Mouse (Mus musculus) stomach, postnatal 0 days (tissue): Measurements from ENCODE around the gene Ankrd23. TPM values are rescaled to one million over a fixed set of nuclear protein-coding genes. Genes with fewer than 3 reads are reported as not detected.

Experiments used
- ATAC-seq: fragments of 200-750 bp; cut with Nextera tagmentation; 2 replicates; pipeline ENCODE4 v1.8.0; 2017; ENCODE audit not compliant: low FRiP score, low TSS enrichment
- DNase-seq: peaks from one replicate; pipeline ENCODE4 v3.0.0-alpha.2; 2016; ENCODE audit warnings: low spot score
- H3K27ac ChIP-seq: fragments of 300-500 bp; sonication (generic); replicated peaks from 2 replicates; pipeline ENCODE4 v1.5.1; 2014; ENCODE audit warnings: mild to moderate bottlenecking, control low read depth
- H3K27me3 ChIP-seq: fragments of 300-500 bp; sonication (generic); 2 replicates; pipeline ENCODE4 v1.6.1; 2014; ENCODE audit warnings: low read length; ENCODE audit not compliant: control insufficient read depth, insufficient read depth
- H3K36me3 ChIP-seq: fragments of 300-500 bp; sonication (generic); 2 replicates; pipeline ENCODE4 v1.6.1; 2014; ENCODE audit warnings: low read length, mixed read lengths; ENCODE audit not compliant: control insufficient read depth, insufficient read depth
- H3K4me1 ChIP-seq: fragments of 300-500 bp; sonication (generic); replicated peaks from 2 replicates; pipeline ENCODE4 v1.6.1; 2014; ENCODE audit warnings: antibody characterized with exemption; ENCODE audit not compliant: control insufficient read depth, insufficient read depth
- H3K4me2 ChIP-seq: fragments of 300-500 bp; sonication (generic); replicated peaks from 2 replicates; pipeline ENCODE4 v1.6.1; 2014; ENCODE audit warnings: low read depth, mild to moderate bottlenecking, control low read depth, moderate library complexity
- H3K4me3 ChIP-seq: fragments of 300-500 bp; sonication (generic); 2 replicates; pipeline ENCODE4 v1.5.1; 2014; ENCODE audit warnings: low read depth, low read length, control low read depth
- H3K9ac ChIP-seq: fragments of 300-500 bp; sonication (generic); 2 replicates; pipeline ENCODE4 v1.6.1; 2014; ENCODE audit warnings: mild to moderate bottlenecking, low read length, control low read depth, mixed read lengths
- H3K9me3 ChIP-seq: fragments of 300-500 bp; sonication (generic); 2 replicates; pipeline ENCODE4 v1.6.1; 2016; ENCODE audit warnings: low read length; ENCODE audit not compliant: control insufficient read depth
- CTCF ChIP-seq: IDR thresholded peaks from 2 replicates; pipeline ENCODE4 v1.5.1; 2016; ENCODE audit warnings: antibody characterized with exemption, low read depth, mild to moderate bottlenecking, moderate library complexity
- EP300 ChIP-seq: optimal IDR thresholded peaks from 2 replicates; pipeline ENCODE3; 2016; ENCODE audit warnings: antibody characterized with exemption
- WGBS: fragments of 180-500 bp; shearing (Covaris S2); extraction: QIAGEN DNeasy Blood & Tissue Kit; methylation state at CpG from one replicate; pipeline ENCODE4 v1.1.7; 2014; 5-methylcytosine and 5-hydroxymethylcytosine counted together
- polyA plus RNA-seq: library from polyadenylated mRNA; unstranded; fragments of >200 nt; fragmentation: Nextera tagmentation; extraction: Ambion mirVana; gene quantifications from 2 replicates; pipeline ENCODE4 v1.2.1, GENCODE M21; 2015

Gene Ankrd23
- polyA plus RNA-seq, 1 experiment from 2014 or later: 6.1 TPM

- Histone ChIP-seq H3K9me3 (no peaks in the 10 kb centered on the region), H3K4me2 (no peak overlapping the region), H3K36me3 (peaks cover 17% of the 10 kb centered on the region), H3K27me3 (no peaks in the 10 kb centered on the region), H3K27ac (no peak overlapping the region), H3K4me1 (no peaks in the 10 kb centered on the region), H3K4me3 (no peak overlapping the region), H3K9ac (no peak overlapping the region)
- ATAC-seq (no peak), DNase-seq (no peak)
- 74% methylated on average over 10 of the region's 10 CpGs for WGBS
- TF ChIP-seq CTCF (no peak), EP300 (no peak)
These were observed 9.8 kb downstream of the Ankrd23 start for GRCm38 (mm10) chr1:36526903-36527302.

GRCm38 (mm10) chr1:36525774-36526173, 10.9 kb downstream of the Ankrd23 start:
- no peaks in the 10 kb centered on the region for H3K27me3 ChIP-seq
- H3K27ac ChIP-seq: no peak overlapping the region
- WGBS: 81% methylated on average over 12 of the region's 12 CpGs
- TF ChIP-seq CTCF (no peak), EP300 (no peak)
- no peak for DNase-seq
- H3K4me2 ChIP-seq: no peak overlapping the region
- H3K36me3 ChIP-seq: peaks cover 22% of the 10 kb centered on the region
- no peak overlapping the region for H3K4me3 ChIP-seq
- H3K9me3 ChIP-seq: no peaks in the 10 kb centered on the region
- H3K9ac ChIP-seq: no peak overlapping the region
- H3K4me1 ChIP-seq: no peaks in the 10 kb centered on the region
- no peak for ATAC-seq

- 38% methylated on average over 5 of the region's 5 CpGs for WGBS
- no peak overlapping the region for H3K9ac ChIP-seq
- H3K27ac ChIP-seq: no peak overlapping the region
- no peaks in the 10 kb centered on the region for H3K9me3 ChIP-seq
- DNase-seq: no peak
- H3K4me2 ChIP-seq: no peak overlapping the region
- H3K27me3 ChIP-seq: no peaks in the 10 kb centered on the region
- TF ChIP-seq EP300 (no peak), CTCF (no peak)
- no peak for ATAC-seq
- peaks cover 27% of the 10 kb centered on the region for H3K36me3 ChIP-seq
- H3K4me1 ChIP-seq: no peaks in the 10 kb centered on the region
- H3K4me3 ChIP-seq: no peak overlapping the region
These were observed 12.6 kb downstream of the Ankrd23 start for GRCm38 (mm10) chr1:36524058-36524457.

- ATAC-seq (no peak), DNase-seq (no peak)
- Histone ChIP-seq H3K27ac (no peak overlapping the region), H3K27me3 (no peaks in the 10 kb centered on the region), H3K9ac (no peak overlapping the region), H3K4me1 (no peaks in the 10 kb centered on the region), H3K9me3 (no peaks in the 10 kb centered on the region), H3K4me3 (no peak overlapping the region), H3K4me2 (no peak overlapping the region), H3K36me3 (peaks cover 27% of the 10 kb centered on the region)
- TF ChIP-seq CTCF (no peak), EP300 (no peak)
- WGBS: 48% methylated on average over 9 of the region's 9 CpGs
These were observed 13.2 kb downstream of the Ankrd23 start for GRCm38 (mm10) chr1:36523332-36524013.

GRCm38 (mm10) chr1:36522210-36522609, 14.5 kb downstream of the Ankrd23 start:
- 94% methylated on average over 7 of the region's 7 CpGs for WGBS
- peaks cover 32% of the 10 kb centered on the region for H3K36me3 ChIP-seq
- H3K4me3 ChIP-seq: no peak overlapping the region
- H3K9ac ChIP-seq: no peak overlapping the region
- DNase-seq: no peak
- H3K4me1 ChIP-seq: no peaks in the 10 kb centered on the region
- no peaks in the 10 kb centered on the region for H3K27me3 ChIP-seq
- no peak overlapping the region for H3K4me2 ChIP-seq
- H3K27ac ChIP-seq: no peak overlapping the region
- ATAC-seq: no peak
- TF ChIP-seq CTCF (no peak), EP300 (no peak)
- H3K9me3 ChIP-seq: no peaks in the 10 kb centered on the region

- no peak for DNase-seq
These were observed 17.1 kb downstream of the Ankrd23 start for GRCm38 (mm10) chr1:36519626-36520025.

More at GRCm38 (mm10) chr1:36519626-36520025, 17.1 kb downstream of the Ankrd23 start:
- no peak for ATAC-seq
- 72% methylated on average over 11 of the region's 11 CpGs for WGBS
- no peaks in the 10 kb centered on the region for H3K4me1 ChIP-seq
- no peak overlapping the region for H3K27ac ChIP-seq
- H3K4me2 ChIP-seq: no peak overlapping the region
- H3K9me3 ChIP-seq: no peaks in the 10 kb centered on the region
- H3K36me3 ChIP-seq: peaks cover 26% of the 10 kb centered on the region
- TF ChIP-seq CTCF: no peak
- TF ChIP-seq EP300: no peak
- H3K9ac ChIP-seq: no peak overlapping the region
- no peaks in the 10 kb centered on the region for H3K27me3 ChIP-seq
- H3K4me3 ChIP-seq: no peak overlapping the region
